Mouse (Mus musculus) hindbrain, postnatal 0 days (tissue): ENCODE measurements around the gene Cend1. TPM values are rescaled to one million over a fixed set of nuclear protein-coding genes. Genes with fewer than 3 reads are reported as not detected.
"Not testable (repeated sequence)": the region's sequence is repeated elsewhere in the genome, so short reads cannot be mapped to it uniquely, and the experiment has no call there.

Experiments used
- ATAC-seq: fragments of 200-750 bp; cut with Nextera tagmentation; 2 replicates; pipeline ENCODE4 v1.8.0; 2017; ENCODE audit warnings: mild to moderate bottlenecking, moderate TSS enrichment, moderate library complexity
- DNase-seq: peaks from one replicate; pipeline ENCODE4 v3.0.0-alpha.2; 2015; ENCODE audit warnings: low spot score
- H3K27ac ChIP-seq: fragments of 300-500 bp; sonication (generic); 2 replicates; pipeline ENCODE4 v1.5.1; 2014; ENCODE audit warnings: mild to moderate bottlenecking
- H3K27me3 ChIP-seq: fragments of 300-500 bp; sonication (generic); 2 replicates; pipeline ENCODE4 v1.6.1; 2014; ENCODE audit warnings: low read length, mixed read lengths; ENCODE audit not compliant: insufficient read depth
- H3K36me3 ChIP-seq: fragments of 300-500 bp; sonication (generic); 2 replicates; pipeline ENCODE4 v1.6.1; 2014; ENCODE audit warnings: low read length, mixed read lengths; ENCODE audit not compliant: insufficient read depth
- H3K4me1 ChIP-seq: fragments of 300-500 bp; sonication (generic); 2 replicates; pipeline ENCODE4 v1.6.1; 2014; ENCODE audit warnings: antibody characterized with exemption, low read length, mixed read lengths; ENCODE audit not compliant: insufficient read depth
- H3K4me2 ChIP-seq: fragments of 300-500 bp; sonication (generic); 2 replicates; pipeline ENCODE4 v1.6.1; 2014; ENCODE audit warnings: low read depth, mild to moderate bottlenecking, low read length, moderate library complexity, mixed read lengths
- H3K4me3 ChIP-seq: fragments of 300-500 bp; sonication (generic); 2 replicates; pipeline ENCODE4 v1.5.1; 2014; ENCODE audit warnings: low read length
- H3K9ac ChIP-seq: fragments of 300-500 bp; sonication (generic); replicated peaks from 2 replicates; pipeline ENCODE4 v1.6.1; 2014; ENCODE audit warnings: mild to moderate bottlenecking, low read length, moderate library complexity, mixed read lengths
- H3K9me3 ChIP-seq: fragments of 300-500 bp; sonication (generic); 2 replicates; pipeline ENCODE4 v1.6.1; 2016; ENCODE audit warnings: low read length, mixed read lengths
- CTCF ChIP-seq: IDR thresholded peaks from 2 replicates; pipeline ENCODE4 v1.5.1; 2016; ENCODE audit warnings: antibody characterized with exemption, control low read depth, low read depth
- WGBS: fragments of 180-500 bp; shearing (Covaris S2); extraction: QIAGEN DNeasy Blood & Tissue Kit; methylation state at CpG from one replicate; pipeline ENCODE4 v1.1.7; 2014; 5-methylcytosine and 5-hydroxymethylcytosine counted together
- polyA plus RNA-seq: library from polyadenylated mRNA; unstranded; fragments of >200 nt; fragmentation: Nextera tagmentation; extraction: Ambion mirVana; gene quantifications from 2 replicates; pipeline ENCODE4 v1.2.1, GENCODE M21; 2015
- total RNA-seq: library from RNA; depleted of rRNA; stranded (reverse); fragments of >200 nt; gene quantifications from 2 replicates; pipeline ENCODE4 v1.2.3, GENCODE M21; 2014

Gene Cend1
- total and polyA plus RNA-seq, 2 experiments from 2014 or later: 246 to 255 TPM

DNA sequence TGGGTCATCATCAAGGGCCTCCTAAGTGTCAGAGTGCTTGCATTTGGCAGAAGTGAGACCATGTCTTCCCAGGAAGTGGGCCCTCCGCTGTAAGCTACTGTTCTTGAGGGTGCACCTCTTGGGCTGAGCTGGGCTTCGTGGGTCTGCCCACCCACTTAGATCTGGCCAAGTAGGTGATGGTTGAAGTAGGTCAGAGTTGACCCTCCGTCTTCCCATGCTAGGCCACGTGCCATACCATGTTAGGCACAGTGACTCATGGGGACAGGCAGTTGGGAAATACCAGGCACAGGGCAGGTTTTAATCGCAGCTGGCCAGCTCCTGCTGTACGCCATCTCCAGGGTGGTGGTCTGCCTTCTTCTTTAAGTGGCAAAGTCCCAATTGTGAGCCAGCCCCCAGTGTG is 27.4 kb upstream of the Cend1 start:
- Histone ChIP-seq H3K4me3 (no peak overlapping the region), H3K4me2 (no peak overlapping the region), H3K9ac (no peak overlapping the region), H3K27ac (no peak overlapping the region), H3K36me3 (peaks cover 10% of the 10 kb centered on the region), H3K9me3 (no peaks in the 10 kb centered on the region), H3K27me3 (peaks cover 10% of the 10 kb centered on the region), H3K4me1 (0 out of 2 replicates have a peak, but pooled peaks cover 8% of the 10 kb centered on the region)
- WGBS: 90% methylated on average over 6 of the region's 6 CpGs
- TF ChIP-seq CTCF: no peak
- DNase-seq: no peak
- ATAC-seq: no peak

DNA sequence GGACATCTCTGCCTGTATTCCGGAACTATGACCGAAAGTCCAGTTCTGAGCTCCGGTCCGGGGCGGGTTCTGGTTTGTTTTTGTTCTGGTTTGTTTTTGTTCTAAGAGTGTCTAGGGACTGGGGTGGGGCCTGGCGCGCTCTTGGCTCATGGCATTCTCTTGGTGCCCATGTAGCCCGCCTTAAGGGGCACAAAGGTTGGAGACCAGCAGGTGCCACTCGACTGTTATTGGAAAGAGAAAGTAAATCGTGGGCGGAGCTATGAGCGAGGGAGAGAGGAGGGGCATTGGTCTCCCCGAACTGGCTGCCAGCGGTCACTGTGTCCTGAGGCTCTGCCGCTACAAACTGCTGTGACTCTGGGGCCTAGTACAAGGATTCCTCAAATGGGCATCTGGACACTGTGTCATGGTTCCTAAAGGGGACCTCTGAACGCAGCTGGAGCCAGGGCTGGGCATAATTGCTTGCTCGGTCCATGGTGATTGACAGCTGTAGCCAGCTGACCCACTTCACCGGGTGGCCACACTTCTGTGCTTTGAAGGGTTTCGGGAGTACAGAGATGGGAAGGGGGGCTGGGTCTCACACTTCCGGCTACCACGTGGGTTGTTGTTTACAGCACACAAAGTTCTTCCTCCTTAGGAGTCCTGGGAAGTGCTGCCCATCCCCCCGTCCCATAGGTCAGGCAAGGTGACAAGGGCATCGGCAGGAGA is 26.5 kb upstream of the Cend1 start:
- ATAC-seq: peak; percentile 39
- peak; percentile 64 for DNase-seq
- peak overlapping the region; percentile 84 for H3K27ac ChIP-seq
- peak overlapping the region; percentile 98 for H3K4me2 ChIP-seq
- 0 out of 2 replicates have a peak, but pooled peaks cover 8% of the 10 kb centered on the region for H3K4me1 ChIP-seq
- peak overlapping the region; percentile 80 for H3K4me3 ChIP-seq
- H3K27me3 ChIP-seq: peaks cover 2% of the 10 kb centered on the region
- WGBS: 2% methylated on average over 23 of the region's 23 CpGs
- no peaks in the 10 kb centered on the region for H3K9me3 ChIP-seq
- peaks cover 19% of the 10 kb centered on the region for H3K36me3 ChIP-seq
- no peak for TF ChIP-seq CTCF
- peak overlapping the region; percentile 72 for H3K9ac ChIP-seq

DNA sequence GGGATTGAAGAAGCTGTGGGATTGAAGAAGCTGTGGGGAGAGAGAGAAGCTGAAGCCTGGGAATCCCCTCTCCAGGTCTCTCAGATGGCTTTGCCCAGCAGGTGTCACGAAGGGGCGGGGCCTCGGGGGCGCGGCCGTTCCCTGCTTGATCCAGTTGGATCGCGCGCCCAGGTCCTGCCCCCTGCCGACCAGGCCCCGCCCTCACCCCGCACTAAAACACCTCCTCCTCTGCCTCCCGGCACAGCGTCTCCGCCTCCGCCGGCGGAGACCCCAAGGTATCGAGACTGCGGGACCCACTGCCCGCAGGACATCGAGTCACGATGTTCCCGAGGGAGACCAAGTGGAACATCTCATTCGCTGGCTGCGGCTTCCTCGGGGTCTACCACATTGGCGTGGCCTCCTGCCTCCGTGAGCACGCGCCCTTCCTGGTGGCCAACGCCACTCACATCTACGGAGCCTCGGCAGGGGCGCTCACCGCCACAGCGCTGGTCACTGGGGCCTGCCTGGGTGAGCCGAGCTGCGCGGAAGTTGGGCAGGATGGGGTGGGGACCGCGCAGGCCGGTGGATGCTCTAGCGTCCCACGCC is 25.8 kb upstream of the Cend1 start, which contains the start of gene Pnpla2:
Gene Pnpla2 (plus strand): TSS at position 232 of the 585 bp plus-strand sequence.
- H3K27me3 ChIP-seq: no peaks in the 10 kb centered on the region
- H3K4me2 ChIP-seq: peak within 1 kb of the TSS; percentile 98
- H3K4me1 ChIP-seq: 0 out of 2 replicates have a peak, but pooled peaks cover 8% of the 10 kb centered on the region
- H3K36me3 ChIP-seq: peaks cover 19% of the 10 kb centered on the region
- TF ChIP-seq CTCF: peak; percentile 40
- peak within 1 kb of the TSS; percentile 84 for H3K27ac ChIP-seq
- H3K9me3 ChIP-seq: no peaks in the 10 kb centered on the region
- DNase-seq (peak; percentile 92), ATAC-seq (peak; percentile 85)
- WGBS: under 1% methylated on average over 44 of the region's 45 CpGs
- H3K4me3 ChIP-seq: peak within 1 kb of the TSS; percentile 80
- peak within 1 kb of the TSS; percentile 72 for H3K9ac ChIP-seq

DNA sequence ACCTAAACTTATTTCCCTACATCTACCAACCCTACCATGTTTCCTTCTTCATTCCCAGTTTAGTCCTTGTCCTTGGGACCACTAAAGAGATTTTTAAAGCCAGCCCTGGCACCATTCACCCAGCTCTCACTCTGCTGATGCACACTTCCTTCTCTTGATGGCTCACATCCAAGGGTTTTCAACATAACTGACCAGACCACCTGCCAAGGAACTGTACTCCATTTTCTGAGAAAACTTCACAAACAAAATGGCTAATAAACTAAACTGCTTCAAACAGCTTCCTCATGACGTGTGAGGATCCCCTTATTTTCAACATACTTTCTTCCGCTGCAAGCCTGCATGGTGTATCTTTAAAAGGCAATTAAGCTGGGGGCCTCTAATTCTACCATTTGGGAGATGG is 24.3 kb upstream of the Cend1 start:
- Histone ChIP-seq H3K9me3 (no peaks in the 10 kb centered on the region), H3K9ac (no peak overlapping the region), H3K36me3 (peaks cover 15% of the 10 kb centered on the region), H3K27me3 (no peaks in the 10 kb centered on the region), H3K4me3 (no peak overlapping the region), H3K27ac (no peak overlapping the region), H3K4me2 (no peak overlapping the region), H3K4me1 (peaks cover 10% of the 10 kb centered on the region)
- DNase-seq: no peak
- no peak for ATAC-seq
- TF ChIP-seq CTCF: no peak
- WGBS: 78% methylated on average over 2 of the region's 2 CpGs

DNA sequence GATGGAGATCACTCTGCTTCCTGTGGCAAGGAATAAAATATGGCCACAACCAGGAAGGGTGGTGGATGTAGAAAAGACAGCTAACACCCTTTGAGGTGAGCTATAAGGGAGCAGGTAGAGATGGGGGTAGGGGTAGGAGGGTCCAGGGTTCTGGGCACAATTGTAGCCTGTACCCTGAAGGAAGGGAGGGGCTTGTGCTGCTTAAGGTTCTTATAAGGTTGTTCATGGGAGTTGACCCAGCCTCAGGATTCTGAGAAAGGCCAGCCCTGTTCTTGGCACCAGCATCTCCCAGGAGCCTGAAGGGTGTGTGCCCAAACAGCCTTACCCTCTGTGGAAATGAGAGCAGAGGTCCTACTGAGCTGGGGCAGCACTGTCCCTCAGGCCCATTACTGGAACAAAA is 22.6 kb upstream of the Cend1 start:
- Histone ChIP-seq H3K4me3 (no peak overlapping the region), H3K36me3 (peaks cover 15% of the 10 kb centered on the region), H3K9ac (no peak overlapping the region), H3K27ac (no peak overlapping the region), H3K4me2 (no peak overlapping the region), H3K4me1 (peaks cover 17% of the 10 kb centered on the region), H3K27me3 (no peaks in the 10 kb centered on the region), H3K9me3 (no peaks in the 10 kb centered on the region)
- DNase-seq (no peak), ATAC-seq (no peak)
- TF ChIP-seq CTCF: no peak

DNA sequence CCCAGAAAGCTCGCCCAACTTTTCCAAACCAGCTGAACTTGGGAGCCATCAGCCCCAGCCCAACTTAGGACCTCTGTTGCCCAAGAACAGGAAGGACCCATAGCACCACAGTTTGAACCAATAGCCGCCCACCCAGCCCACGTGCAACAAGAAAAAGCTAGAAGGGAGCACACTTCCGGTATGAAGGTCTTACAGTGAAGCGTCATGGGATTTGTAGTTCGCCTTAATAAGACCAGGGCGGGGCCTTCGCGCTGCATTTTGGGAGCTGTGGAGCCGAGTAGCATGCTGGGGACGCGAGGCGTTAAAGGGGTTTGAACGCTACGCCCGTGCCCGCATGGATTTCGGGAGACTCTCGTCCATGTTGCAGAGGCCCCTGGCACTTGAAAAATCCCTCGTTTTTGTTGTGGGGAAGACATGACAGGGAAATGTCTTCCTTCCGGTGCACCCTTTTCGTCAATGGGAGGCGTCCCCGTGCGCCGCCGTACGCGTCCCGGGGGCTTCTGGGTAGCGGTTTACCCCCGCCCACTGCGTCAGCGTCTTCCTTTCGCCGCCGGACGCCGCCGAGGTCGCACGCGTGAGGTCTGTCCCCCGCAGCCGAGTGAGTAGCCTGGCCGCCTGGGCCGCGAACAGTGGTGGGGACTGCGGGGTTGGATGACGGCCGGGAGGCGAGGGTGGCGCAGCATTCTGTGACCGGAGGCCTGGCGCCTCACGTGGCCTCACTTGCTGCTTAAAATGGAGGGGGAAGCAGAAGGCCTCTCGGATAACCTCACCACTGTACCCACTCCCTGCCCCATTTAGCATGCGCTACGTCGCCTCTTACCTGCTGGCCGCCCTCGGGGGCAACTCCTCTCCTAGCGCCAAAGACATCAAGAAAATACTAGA is 18.1 kb upstream of the Cend1 start, which contains the start of gene Rplp2:
Gene Rplp2 (plus strand): TSS at position 261 of the 882 bp plus-strand sequence.
- DNase-seq (peak; percentile 96), ATAC-seq (peak; percentile 93)
- TF ChIP-seq CTCF: no peak; the same call in 1 of the 2 replicates
- no peaks in the 10 kb centered on the region for H3K27me3 ChIP-seq
- no peaks in the 10 kb centered on the region for H3K9me3 ChIP-seq
- H3K4me2 ChIP-seq: peak within 1 kb of the TSS; percentile 75
- peaks cover 18% of the 10 kb centered on the region for H3K4me1 ChIP-seq
- H3K4me3 ChIP-seq: peak within 1 kb of the TSS; percentile 73
- peaks cover 15% of the 10 kb centered on the region for H3K36me3 ChIP-seq
- WGBS: under 1% methylated on average over 63 of the region's 63 CpGs
- H3K9ac ChIP-seq: peak within 1 kb of the TSS; percentile 86
- peak within 1 kb of the TSS; percentile 88 for H3K27ac ChIP-seq

DNA sequence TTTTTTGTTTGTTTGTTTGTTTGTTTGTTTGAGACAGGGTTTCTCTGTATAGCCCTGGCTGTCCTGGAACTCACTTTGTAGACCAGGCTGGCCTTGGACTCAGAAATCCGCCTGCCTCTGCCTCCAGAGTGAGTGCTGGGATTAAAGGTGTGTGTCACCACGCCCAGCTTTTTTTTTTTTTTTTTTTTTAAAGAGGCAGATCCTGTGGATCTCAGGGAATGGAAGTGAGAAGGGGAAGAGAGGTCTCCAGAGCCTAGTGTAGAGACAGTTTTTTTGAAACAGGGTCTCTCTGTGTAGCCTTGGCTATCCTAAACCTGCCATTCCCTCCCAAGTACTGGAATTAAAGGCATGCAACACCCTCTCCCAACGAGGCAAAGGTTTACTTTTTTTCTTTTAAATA is 17.1 kb upstream of the Cend1 start:
- H3K4me1 ChIP-seq: peaks cover 18% of the 10 kb centered on the region
- ATAC-seq, H3K27ac ChIP-seq, H3K9me3 ChIP-seq, H3K27me3 ChIP-seq, H3K36me3 ChIP-seq, DNase-seq, H3K9ac ChIP-seq: not testable (repeated sequence)
- WGBS: 83% methylated on average over 3 of the region's 3 CpGs
- peak overlapping the region; percentile 75 for H3K4me2 ChIP-seq
- peak overlapping the region; percentile 73; the same call in 1 of the 2 replicates for H3K4me3 ChIP-seq
